Mouse (Mus musculus) urinary bladder, postnatal 14 days (tissue): ENCODE data around the gene Ercc6l2.

Experiments used
- DNase-seq: peaks from one replicate; pipeline ENCODE4 v3.0.0; 2021; ENCODE audit warnings: low spot score

Ercc6l2 gene

DNA sequence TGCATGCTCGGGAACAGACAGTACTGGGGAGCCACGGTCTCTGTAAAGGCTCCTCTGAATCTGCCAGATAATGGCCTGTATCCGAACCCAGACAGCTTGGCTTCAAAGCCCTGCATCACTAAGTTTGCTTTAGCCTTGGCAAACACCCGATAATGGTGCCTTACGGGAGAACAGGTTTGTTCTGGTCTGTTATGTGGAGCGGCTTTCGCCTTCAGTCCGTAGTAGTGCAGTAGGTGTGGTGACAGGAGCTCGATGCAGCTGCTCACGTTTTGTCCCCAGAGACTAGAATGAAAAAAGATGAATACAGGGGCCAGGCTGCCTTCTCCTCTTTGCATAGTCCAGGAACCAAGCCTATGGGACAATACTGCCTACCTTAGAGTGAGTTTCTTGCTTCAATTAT is 115.5 kb downstream of the Ercc6l2 start:
- no peak for DNase-seq

DNA sequence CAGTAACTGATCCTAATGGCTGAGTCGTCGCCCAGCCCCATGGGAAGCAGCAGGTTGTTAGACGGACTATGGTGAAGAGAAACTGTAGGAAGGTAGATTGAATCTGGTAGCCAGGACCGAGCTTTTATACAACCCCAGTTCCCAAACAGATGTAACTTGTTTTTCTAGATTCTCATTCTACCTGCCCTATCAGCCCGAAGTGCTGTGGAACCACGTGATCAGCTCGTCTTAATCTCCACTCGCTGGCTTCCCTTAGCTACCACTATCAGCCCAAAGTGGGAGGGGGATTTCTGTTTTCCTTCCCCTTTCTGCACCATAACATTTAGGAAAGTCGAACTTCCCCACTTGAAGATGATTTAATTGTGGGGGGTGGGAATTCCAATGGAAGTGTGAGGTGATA is 121.3 kb downstream of the Ercc6l2 start:
- DNase-seq = no peak

DNA sequence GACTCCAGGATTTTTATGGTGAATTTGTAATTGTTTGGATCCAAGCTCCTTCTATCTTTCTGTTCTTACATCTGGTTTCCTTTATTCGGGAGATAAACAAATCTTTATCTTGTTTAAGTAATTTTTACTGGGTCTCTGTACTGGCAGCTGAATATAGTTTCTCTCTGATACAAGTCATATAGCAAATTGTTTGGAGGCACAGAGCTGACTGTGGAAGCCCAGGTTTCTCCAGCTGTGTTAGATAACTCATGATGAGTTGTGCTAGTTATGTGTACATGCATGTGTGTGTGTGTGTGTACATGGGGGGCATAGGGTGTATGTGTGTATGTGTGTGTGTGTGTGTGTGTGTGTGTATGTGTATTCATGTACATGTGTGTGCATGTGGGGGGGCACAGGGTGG is 125.2 kb downstream of the Ercc6l2 start:
- no peak for DNase-seq

DNA sequence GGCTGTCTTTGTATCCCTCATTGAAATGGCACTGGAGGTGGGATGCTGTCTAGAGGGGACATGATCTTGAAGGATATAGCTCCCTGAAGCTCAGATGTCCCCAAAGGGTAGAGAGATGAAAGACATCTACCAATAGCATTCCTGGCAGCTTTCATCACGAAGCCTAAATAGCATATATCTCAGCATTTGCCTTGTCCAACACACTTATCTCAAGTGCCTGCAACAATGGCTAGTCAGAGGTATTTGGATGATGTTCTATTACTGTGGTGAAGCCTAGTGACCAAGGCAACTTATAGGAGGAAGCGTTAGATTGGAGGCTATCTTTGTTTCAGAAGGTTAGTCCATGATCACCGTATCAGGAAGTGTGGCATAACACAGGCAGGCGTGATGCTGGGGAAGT is 126.1 kb downstream of the Ercc6l2 start:
- DNase-seq = no peak

DNA sequence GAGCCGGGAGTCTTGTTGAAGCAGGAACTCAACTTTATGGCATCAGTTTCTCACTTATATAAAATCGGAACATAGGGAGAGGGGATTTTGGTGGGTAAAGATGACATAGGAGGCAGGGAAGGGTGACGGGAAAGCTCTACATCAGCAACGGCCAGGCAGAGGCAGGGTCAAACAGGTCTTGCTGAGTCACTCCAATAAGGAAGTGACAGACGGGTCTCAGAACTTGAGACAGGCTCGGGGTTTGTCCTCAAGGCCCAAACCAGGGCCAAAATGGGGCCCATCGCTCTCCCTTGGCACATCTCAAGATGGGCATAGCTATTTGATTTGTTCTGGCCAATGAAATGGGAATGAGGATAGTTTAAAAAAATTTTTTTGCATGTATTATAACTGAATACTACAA is 128.6 kb downstream of the Ercc6l2 start:
- no peak for DNase-seq

DNA sequence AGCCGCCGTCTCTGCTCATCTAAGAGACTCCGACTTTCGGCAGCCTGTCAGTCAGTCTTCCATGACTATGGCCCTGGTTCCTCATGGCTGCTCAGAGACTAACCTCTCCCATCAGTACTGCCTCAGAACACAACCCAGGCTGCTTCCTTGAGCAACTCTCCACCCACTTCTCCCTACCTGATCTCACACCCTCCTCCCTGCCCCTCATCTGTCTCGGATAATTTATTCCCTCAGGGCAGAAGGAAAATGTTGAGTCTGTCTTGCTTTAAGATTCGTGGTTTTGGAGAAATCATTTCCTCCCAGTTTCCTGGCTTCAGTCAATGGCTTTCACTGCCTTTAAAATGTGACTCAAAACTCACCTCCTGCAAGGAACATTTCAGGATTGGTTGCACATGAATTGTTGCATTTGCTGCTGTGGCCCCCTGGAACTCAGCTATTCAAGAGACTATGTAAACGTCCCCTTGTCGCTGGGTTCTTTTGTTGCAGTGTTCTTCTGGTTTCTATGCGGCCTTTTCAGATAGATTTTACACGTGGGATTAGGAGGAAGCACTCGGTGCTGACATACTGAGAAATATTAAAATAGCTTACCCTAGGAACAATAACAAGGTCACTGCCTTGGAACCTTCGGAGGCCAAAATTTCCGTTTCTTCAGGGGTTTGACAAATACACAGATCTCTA is 129.4 kb downstream of the Ercc6l2 start:
- DNase-seq = no peak
